16 mouse cellular contexts compared by ENCODE assay signal in the genomic region with DNA sequence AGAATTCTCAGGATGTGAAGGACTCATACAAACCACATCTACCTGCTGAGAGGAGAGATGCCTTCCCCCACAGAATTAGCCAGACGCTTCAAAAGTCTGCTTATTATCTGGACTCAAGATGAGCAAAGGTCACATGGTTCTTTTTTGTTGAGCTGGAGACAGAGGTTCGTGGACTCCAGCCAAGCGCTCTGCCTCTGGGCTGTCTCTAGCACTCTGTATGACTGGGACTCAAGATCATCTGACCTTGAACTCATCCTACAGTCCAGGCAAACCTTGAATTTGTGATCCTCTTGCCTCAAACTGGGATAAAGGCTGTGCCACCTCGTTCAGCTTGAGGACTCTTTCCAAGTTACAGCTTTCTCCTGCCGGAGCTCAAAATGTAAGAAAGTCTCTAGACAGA. TPM values are rescaled to one million over a fixed set of nuclear protein-coding genes. Genes with fewer than 3 reads are reported as not detected.
DNase-seq lines count a peak whose midpoint lies in the region; ATAC-seq lines count a peak whose summit lies in the region.
"Had no signal": no experiment of that assay in that cellular context is flagged by ENCODE, and none has a peak within 500 bp of the region (broad histone marks: within the 10 kb centered on the region; RNA-seq: fewer than 3 reads in every experiment).

No protein-coding gene starts in this region.

- 80% methylated on average over 5 of the region's 5 CpGs for WGBS in kidney, embryonic 16.5 days
- 27% methylated on average over 5 of the region's 5 CpGs for WGBS in heart, embryonic 13.5 days

- H3K4me2 ChIP-seq in kidney, embryonic 16.5 days (replicated peaks; ENCODE audit: low read depth, low read length), result no peak overlapping the region
- H3K4me2 ChIP-seq in heart, embryonic 13.5 days, result no peak overlapping the region
- H3K4me2 ChIP-seq: liver, embryonic 11.5 days; neural tube, embryonic 13.5 days had no signal

- H3K27me3 ChIP-seq in kidney, embryonic 16.5 days (ENCODE audit: insufficient read depth, low read length), result no peaks in the 10 kb centered on the region
- no peaks in the 10 kb centered on the region for H3K27me3 ChIP-seq in heart, embryonic 13.5 days (replicated peaks)
- H3K27me3 ChIP-seq: neural tube, embryonic 13.5 days had no signal

- DNase-seq in kidney, adult 11 months, result peak; percentile 60
- peak; percentile 41 for DNase-seq in adipocyte (ENCODE audit: low spot score)
- peak; percentile 73 to 82 for DNase-seq in kidney, postnatal 36 days
- no peak for DNase-seq in cerebellum, postnatal 25 days
- DNase-seq in embryo, embryonic 10 days (ENCODE audit: low spot score), result no peak
- DNase-seq: lung, postnatal 10 days; midbrain, embryonic 14.5 days; right cerebral cortex, postnatal 14 days; thymus, postnatal 36 days had no signal

- H3K9me3 ChIP-seq in kidney, embryonic 16.5 days (ENCODE audit: low read length), result no peaks in the 10 kb centered on the region
- H3K9me3 ChIP-seq in heart, embryonic 13.5 days, result no peaks in the 10 kb centered on the region
- H3K9me3 ChIP-seq: neural tube, embryonic 13.5 days had no signal

- no peak overlapping the region for H3K27ac ChIP-seq in kidney, embryonic 16.5 days (ENCODE audit: low read length)
- peak overlapping the region; percentile 87 for H3K27ac ChIP-seq in heart, embryonic 13.5 days (replicated peaks)
- H3K27ac ChIP-seq: left cerebral cortex, adult 2 months; neural tube, embryonic 13.5 days had no signal

- no peak overlapping the region for H3K9ac ChIP-seq in kidney, embryonic 16.5 days (replicated peaks; ENCODE audit: low read length)
- no peak overlapping the region for H3K9ac ChIP-seq in heart, embryonic 13.5 days
- H3K9ac ChIP-seq: neural tube, embryonic 13.5 days had no signal

- ATAC-seq in kidney, embryonic 16.5 days (ENCODE audit: low FRiP score, low TSS enrichment), result no peak
- no peak for ATAC-seq in heart, embryonic 13.5 days (ENCODE audit: extremely low read depth, insufficient number of reproducible peaks, low FRiP score, low TSS enrichment)
- ATAC-seq: CD4-positive, CD25-positive, alpha-beta regulatory T cell, adult 4 months; intestine, postnatal 0 days had no signal

- no peaks in the 10 kb centered on the region for H3K4me1 ChIP-seq in kidney, embryonic 16.5 days (ENCODE audit: insufficient read depth, low read length)
- H3K4me1 ChIP-seq in heart, embryonic 13.5 days, result peaks cover 39% of the 10 kb centered on the region
- H3K4me1 ChIP-seq: neural tube, embryonic 13.5 days had no signal

- no peaks in the 10 kb centered on the region for H3K36me3 ChIP-seq in kidney, embryonic 16.5 days (ENCODE audit: insufficient read depth, low read length)
- H3K36me3 ChIP-seq in heart, embryonic 13.5 days, result no peaks in the 10 kb centered on the region
- H3K36me3 ChIP-seq: neural tube, embryonic 13.5 days had no signal

- no peak overlapping the region for H3K4me3 ChIP-seq in kidney, embryonic 16.5 days (ENCODE audit: low read length)
- no peak overlapping the region for H3K4me3 ChIP-seq in heart, embryonic 13.5 days
- H3K4me3 ChIP-seq: left cerebral cortex, adult 2 months; neural tube, embryonic 13.5 days had no signal

RNA-seq across cellular contexts. Expression of a gene that starts 21.5 kb away (rescaled TPM):
- 41.9 and 44.7 TPM in 2 replicates for polyA plus RNA-seq in kidney, embryonic 16.5 days (2015; fragmentation: Nextera tagmentation; extraction: Ambion mirVana)
- polyA plus RNA-seq in heart, embryonic 13.5 days (2015; fragmentation: Nextera tagmentation; extraction: Ambion mirVana), result 36.4 and 38.9 TPM in 2 replicates

RNA-seq across cellular contexts. Expression of a gene that starts 21.8 kb away (rescaled TPM):
- polyA plus RNA-seq in kidney, embryonic 16.5 days (2015; fragmentation: Nextera tagmentation; extraction: Ambion mirVana), result 142 and 151 TPM in 2 replicates
- 139 and 155 TPM in 2 replicates for polyA plus RNA-seq in heart, embryonic 13.5 days (2015; fragmentation: Nextera tagmentation; extraction: Ambion mirVana)

Comparison
In these comparisons a context has a peak if more than half of its experiments do, and no peak if none do; other contexts are left out.
1. DNase-seq: peak in kidney, adult 11 months (single experiment), adipocyte (single experiment) and kidney, postnatal 36 days (2 of 2); none in cerebellum, postnatal 25 days (0 of 2) and embryo, embryonic 10 days (single experiment).